Mouse (Mus musculus) stomach, embryonic 14.5 days (tissue): ENCODE data around the gene Ppp2r5b. TPM values are rescaled to one million over a fixed set of nuclear protein-coding genes. Genes with fewer than 3 reads are reported as not detected.

Source experiments
- ATAC-seq: fragments of 200-750 bp; cut with Nextera tagmentation; 2 replicates; pipeline ENCODE4 v1.8.0; 2017; ENCODE audit warnings: low read depth, moderate TSS enrichment; ENCODE audit not compliant: insufficient number of reproducible peaks, insufficient read depth, low FRiP score
- H3K27ac ChIP-seq: fragments of 300-500 bp; sonication (generic); 2 replicates; pipeline ENCODE4 v1.5.1; 2014; ENCODE audit warnings: mild to moderate bottlenecking, low read length, moderate library complexity, mixed read lengths
- H3K27me3 ChIP-seq: fragments of 300-500 bp; sonication (generic); 2 replicates; pipeline ENCODE4 v1.6.1; 2014; ENCODE audit warnings: low read length, control low read depth, mixed read lengths; ENCODE audit not compliant: control insufficient read depth, insufficient read depth
- H3K36me3 ChIP-seq: fragments of 300-500 bp; sonication (generic); 2 replicates; pipeline ENCODE4 v1.6.1; 2014; ENCODE audit warnings: mild to moderate bottlenecking, control low read depth, low read length, moderate library complexity, mixed read lengths; ENCODE audit not compliant: control insufficient read depth, insufficient read depth
- H3K4me1 ChIP-seq: fragments of 300-500 bp; sonication (generic); 2 replicates; pipeline ENCODE4 v1.6.1; 2014; ENCODE audit warnings: low read length, control low read depth, mixed read lengths; ENCODE audit not compliant: control insufficient read depth, insufficient read depth
- H3K4me2 ChIP-seq: fragments of 300-500 bp; sonication (generic); replicated peaks from 2 replicates; pipeline ENCODE4 v1.6.1; 2014; ENCODE audit warnings: low read depth, low read length, control low read depth
- H3K4me3 ChIP-seq: fragments of 300-500 bp; sonication (generic); 2 replicates; pipeline ENCODE4 v1.5.1; 2014; ENCODE audit warnings: low read depth, low read length, control low read depth
- H3K9ac ChIP-seq: fragments of 300-500 bp; sonication (generic); replicated peaks from 2 replicates; pipeline ENCODE4 v1.6.1; 2014; ENCODE audit warnings: low read depth, mild to moderate bottlenecking, control low read depth, low read length, moderate library complexity, mixed read lengths
- H3K9me3 ChIP-seq: fragments of 300-500 bp; sonication (generic); 2 replicates; pipeline ENCODE4 v1.6.1; 2016; ENCODE audit warnings: low read depth, low read length, control low read depth; ENCODE audit not compliant: control insufficient read depth
- WGBS: fragments of 180-500 bp; shearing (Covaris S2); extraction: QIAGEN DNeasy Blood & Tissue Kit; methylation state at CpG from one replicate; pipeline ENCODE4 v1.1.7; 2014; 5-methylcytosine and 5-hydroxymethylcytosine counted together
- polyA plus RNA-seq: library from polyadenylated mRNA; unstranded; fragments of >200 nt; fragmentation: Nextera tagmentation; extraction: Ambion mirVana; gene quantifications from 2 replicates; pipeline ENCODE4 v1.2.1, GENCODE M21; 2014

Gene Ppp2r5b
- polyA plus RNA-seq, 1 experiment from 2014 or later = 22.1 TPM

DNA sequence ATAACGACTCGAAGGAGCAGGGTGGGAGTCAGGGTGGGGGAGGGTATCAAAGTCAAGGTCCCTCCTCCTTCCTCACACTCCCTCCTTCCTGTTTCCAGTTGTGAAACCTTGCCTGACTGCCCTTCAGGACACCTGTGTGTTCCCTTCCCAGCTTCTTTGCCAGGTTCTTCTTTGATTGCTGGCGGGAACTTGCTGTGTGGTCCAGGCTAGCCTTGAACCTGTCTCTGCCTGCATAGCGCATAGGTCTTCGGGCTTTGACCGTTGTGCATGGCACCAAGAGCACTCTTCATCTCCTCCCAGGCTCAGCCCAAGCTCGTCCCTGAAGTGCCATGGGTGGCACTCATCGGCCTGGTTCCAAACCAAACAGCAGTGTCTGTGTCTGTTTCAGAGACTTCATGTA, 29.3 kb upstream of the Ppp2r5b start:
- H3K9ac ChIP-seq = no peak overlapping the region
- 0 out of 2 replicates have a peak, but pooled peaks cover 3% of the 10 kb centered on the region for H3K4me1 ChIP-seq
- ATAC-seq = no peak
- H3K4me2 ChIP-seq = no peak overlapping the region; the same call in 1 of the 2 replicates
- H3K36me3 ChIP-seq = peaks cover 9% of the 10 kb centered on the region; the same call in 1 of the 2 replicates
- H3K4me3 ChIP-seq = no peak overlapping the region
- 80% methylated on average over 8 of the region's 8 CpGs for WGBS
- no peaks in the 10 kb centered on the region for H3K27me3 ChIP-seq
- no peak overlapping the region for H3K27ac ChIP-seq
- no peaks in the 10 kb centered on the region for H3K9me3 ChIP-seq

DNA sequence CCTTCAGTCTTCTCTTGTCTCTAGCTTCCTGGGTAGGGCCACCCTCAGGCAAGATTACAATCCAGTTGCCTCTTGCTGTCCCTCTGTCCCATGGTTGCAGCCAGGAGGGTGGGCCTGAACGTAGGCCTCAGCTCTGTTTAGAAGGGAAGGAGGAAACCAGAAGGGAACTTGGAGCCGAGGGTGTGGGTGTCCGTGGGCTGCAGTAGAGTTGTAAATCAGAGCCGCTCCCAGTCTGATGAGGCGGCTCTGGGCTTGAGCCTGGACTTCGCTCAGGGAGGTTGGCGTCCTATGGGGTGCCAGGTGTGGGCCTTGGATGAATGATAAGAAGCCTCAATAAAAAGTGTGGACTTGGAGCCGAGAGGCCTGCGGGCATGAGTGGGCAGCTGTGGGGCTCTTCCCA, 28.5 kb upstream of the Ppp2r5b start:
- Histone ChIP-seq H3K36me3 (peaks cover 11% of the 10 kb centered on the region), H3K9me3 (no peaks in the 10 kb centered on the region), H3K4me3 (peak overlapping the region; percentile 14), H3K9ac (no peak overlapping the region; the same call in 1 of the 2 replicates), H3K4me2 (peak overlapping the region; percentile 32), H3K27me3 (no peaks in the 10 kb centered on the region), H3K27ac (peak overlapping the region; percentile 66; the same call in 1 of the 2 replicates), H3K4me1 (0 out of 2 replicates have a peak, but pooled peaks cover 3% of the 10 kb centered on the region)
- WGBS = 63% methylated on average over 9 of the region's 9 CpGs
- no peak for ATAC-seq

DNA sequence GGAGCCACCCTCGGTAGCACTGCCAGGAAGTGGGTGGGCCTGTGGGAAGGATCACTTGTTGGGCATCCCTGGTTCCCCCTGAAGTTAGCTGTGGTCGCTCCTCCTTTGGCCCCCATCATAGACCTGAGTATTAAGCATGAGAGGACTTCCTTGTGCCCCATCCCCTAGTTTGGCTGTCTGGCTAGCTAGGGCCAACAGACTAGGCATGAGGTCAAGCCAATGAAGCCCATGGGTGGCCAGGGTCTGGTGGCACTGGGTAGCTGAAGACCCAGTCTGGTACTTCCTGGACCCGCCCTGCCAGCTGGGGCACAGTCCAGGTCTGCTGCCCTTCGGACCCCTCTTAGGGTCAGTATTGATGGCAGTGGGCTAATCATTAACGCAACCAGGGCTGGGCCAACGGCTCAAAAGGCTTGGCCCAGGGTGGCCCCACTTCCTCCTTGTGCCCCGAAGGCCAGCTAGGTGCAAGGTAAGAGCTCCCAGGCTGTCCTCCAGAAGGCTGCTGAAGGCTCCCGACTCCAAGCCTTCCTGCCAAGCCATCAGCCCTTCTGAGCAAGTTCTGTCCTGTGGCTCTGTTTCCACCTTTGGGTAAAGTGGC, 27.3 kb upstream of the Ppp2r5b start:
- peak overlapping the region; percentile 66 for H3K27ac ChIP-seq

DNA sequence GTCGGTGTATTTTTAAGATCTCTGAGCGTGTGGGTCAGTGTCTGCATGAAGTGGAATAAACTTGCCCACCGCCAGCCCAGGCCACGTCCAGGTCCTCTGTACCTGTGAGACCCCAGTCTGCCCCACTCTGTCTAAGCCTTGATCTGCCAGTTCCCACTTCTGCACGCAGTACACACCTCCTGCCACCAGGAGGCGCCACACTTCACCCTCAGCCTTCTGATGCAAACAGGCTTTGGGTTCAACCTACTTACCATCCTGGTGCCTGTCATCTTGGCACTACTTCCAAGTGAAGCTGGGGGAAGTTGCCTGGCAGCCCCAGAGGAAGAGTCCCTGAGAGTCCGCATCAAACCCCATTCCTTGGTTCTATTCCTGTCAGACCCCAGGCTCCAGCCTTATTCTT, 26.6 kb upstream of the Ppp2r5b start:
- H3K9ac ChIP-seq = no peak overlapping the region
- WGBS = 62% methylated on average over 7 of the region's 7 CpGs
- H3K4me3 ChIP-seq = no peak overlapping the region
- no peak overlapping the region for H3K4me2 ChIP-seq
- no peaks in the 10 kb centered on the region for H3K4me1 ChIP-seq
- no peaks in the 10 kb centered on the region for H3K27me3 ChIP-seq
- peaks cover 30% of the 10 kb centered on the region for H3K36me3 ChIP-seq
- peak overlapping the region; percentile 18; the same call in 1 of the 2 replicates for H3K27ac ChIP-seq
- H3K9me3 ChIP-seq = no peaks in the 10 kb centered on the region
- no peak for ATAC-seq

More for the DNA sequence above, 27.3 kb upstream of the Ppp2r5b start:
- WGBS = 68% methylated on average over 8 of the region's 8 CpGs
- Histone ChIP-seq H3K27me3 (no peaks in the 10 kb centered on the region), H3K4me1 (no peaks in the 10 kb centered on the region), H3K9ac (no peak overlapping the region), H3K9me3 (no peaks in the 10 kb centered on the region), H3K36me3 (peaks cover 23% of the 10 kb centered on the region), H3K4me2 (peak overlapping the region; percentile 32; the same call in 1 of the 2 replicates), H3K4me3 (peak overlapping the region; percentile 14; the same call in 1 of the 2 replicates)
- ATAC-seq = peak; percentile 77

DNA sequence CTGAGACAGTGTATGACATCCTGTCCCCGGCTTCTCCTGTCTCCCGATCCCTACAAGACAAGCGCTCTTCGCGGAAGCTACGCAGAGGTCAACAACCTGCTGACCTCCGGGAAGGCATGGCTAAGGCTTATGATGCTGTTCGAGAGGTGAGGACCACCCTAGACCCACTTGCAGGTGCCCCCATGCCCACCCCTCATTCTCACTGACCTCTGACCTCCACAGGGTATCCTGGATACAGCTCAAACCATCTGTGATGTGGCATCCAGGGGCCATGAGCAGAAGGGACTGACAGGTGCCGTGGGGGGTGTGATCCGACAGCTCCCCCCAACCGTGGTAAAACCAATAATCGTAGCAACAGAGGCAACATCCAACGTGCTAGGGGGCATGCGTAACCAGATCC, 25.7 kb upstream of the Ppp2r5b start:
- Histone ChIP-seq H3K4me2 (no peak overlapping the region), H3K4me3 (no peak overlapping the region), H3K4me1 (no peaks in the 10 kb centered on the region), H3K9ac (no peak overlapping the region), H3K36me3 (peaks cover 39% of the 10 kb centered on the region), H3K27me3 (no peaks in the 10 kb centered on the region), H3K9me3 (no peaks in the 10 kb centered on the region), H3K27ac (no peak overlapping the region)
- ATAC-seq = no peak
- WGBS = 92% methylated on average over 14 of the region's 14 CpGs

DNA sequence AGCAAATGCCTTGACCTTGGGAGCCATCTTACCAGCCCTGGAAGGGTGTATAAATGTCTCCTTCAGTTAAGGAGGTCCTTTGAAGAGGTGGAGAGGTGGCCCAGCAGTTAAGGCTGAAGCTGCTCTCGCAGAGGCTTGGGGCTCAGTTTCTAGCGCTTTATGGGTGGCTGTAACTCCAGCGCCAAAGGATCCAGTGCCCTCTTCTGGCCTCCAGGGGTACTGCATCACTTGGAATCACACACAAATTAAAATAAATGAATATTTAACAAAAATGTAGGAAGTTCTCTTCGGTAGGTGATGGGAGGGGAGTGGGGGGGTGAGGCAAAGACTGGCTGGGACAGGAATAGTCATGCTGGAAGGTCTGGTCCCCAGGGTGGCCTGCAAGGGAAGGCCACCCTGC, 25.3 kb upstream of the Ppp2r5b start:
- H3K4me1 ChIP-seq = no peaks in the 10 kb centered on the region
- no peaks in the 10 kb centered on the region for H3K9me3 ChIP-seq
- no peaks in the 10 kb centered on the region for H3K27me3 ChIP-seq
- H3K4me3 ChIP-seq = no peak overlapping the region
- no peak for ATAC-seq
- H3K9ac ChIP-seq = no peak overlapping the region
- no peak overlapping the region for H3K4me2 ChIP-seq
- no peak overlapping the region for H3K27ac ChIP-seq
- peaks cover 42% of the 10 kb centered on the region for H3K36me3 ChIP-seq
- 83% methylated on average over 4 of the region's 4 CpGs for WGBS

DNA sequence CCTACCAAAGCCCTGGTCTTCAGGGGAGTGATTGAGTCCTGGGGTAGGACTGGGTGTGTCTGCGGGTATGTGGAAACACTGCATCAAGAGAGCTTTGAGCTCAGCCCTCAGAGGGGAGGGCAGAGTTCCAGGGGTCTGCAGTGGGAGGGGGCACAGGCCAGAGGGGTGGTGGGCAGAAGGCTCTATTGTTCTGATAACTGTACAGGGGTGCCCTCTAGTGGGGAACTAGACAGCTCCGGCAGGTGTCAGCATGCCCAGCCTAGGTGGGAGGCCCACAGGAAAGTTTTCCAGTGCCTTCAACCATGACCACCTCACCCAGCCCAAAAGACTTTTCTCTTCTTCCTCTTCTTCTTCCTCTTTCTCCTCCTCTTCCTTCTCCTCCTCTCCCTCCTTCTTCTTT, 24.8 kb upstream of the Ppp2r5b start:
- no peak overlapping the region for H3K27ac ChIP-seq
- H3K9ac ChIP-seq = no peak overlapping the region
- no peaks in the 10 kb centered on the region for H3K9me3 ChIP-seq
- no peaks in the 10 kb centered on the region for H3K27me3 ChIP-seq
- H3K4me3 ChIP-seq = no peak overlapping the region
- no peaks in the 10 kb centered on the region for H3K4me1 ChIP-seq
- no peak for ATAC-seq
- 71% methylated on average over 2 of the region's 2 CpGs for WGBS
- no peak overlapping the region for H3K4me2 ChIP-seq
- peaks cover 47% of the 10 kb centered on the region for H3K36me3 ChIP-seq

DNA sequence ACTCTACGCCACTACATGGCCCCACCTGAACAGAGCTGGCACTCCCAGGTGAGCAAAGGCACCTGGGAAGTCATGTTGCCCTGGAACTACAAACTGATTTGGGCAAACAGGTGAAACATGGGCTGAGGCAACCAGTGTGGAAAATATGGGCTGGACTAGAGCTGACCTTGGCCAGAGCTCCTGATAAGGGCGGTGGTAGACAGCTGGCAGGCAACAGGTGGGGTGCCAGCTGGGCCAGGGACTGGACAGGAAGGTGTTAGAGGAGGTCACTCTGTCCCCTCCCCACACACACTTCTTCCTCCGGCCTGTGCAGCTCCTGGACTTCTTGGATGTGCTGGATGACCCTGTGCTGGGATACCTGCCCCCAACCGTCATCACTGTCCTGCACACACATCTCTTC, 17.3 kb upstream of the Ppp2r5b start:
- WGBS = 85% methylated on average over 4 of the region's 4 CpGs
- Histone ChIP-seq H3K36me3 (peaks cover 67% of the 10 kb centered on the region), H3K27me3 (no peaks in the 10 kb centered on the region), H3K4me3 (no peak overlapping the region), H3K9me3 (no peaks in the 10 kb centered on the region), H3K27ac (no peak overlapping the region), H3K9ac (no peak overlapping the region), H3K4me1 (no peaks in the 10 kb centered on the region), H3K4me2 (no peak overlapping the region)
- no peak for ATAC-seq
